Mouse (Mus musculus): ENCODE measurements around the gene Slamf9.

Gene Slamf9

DNA sequence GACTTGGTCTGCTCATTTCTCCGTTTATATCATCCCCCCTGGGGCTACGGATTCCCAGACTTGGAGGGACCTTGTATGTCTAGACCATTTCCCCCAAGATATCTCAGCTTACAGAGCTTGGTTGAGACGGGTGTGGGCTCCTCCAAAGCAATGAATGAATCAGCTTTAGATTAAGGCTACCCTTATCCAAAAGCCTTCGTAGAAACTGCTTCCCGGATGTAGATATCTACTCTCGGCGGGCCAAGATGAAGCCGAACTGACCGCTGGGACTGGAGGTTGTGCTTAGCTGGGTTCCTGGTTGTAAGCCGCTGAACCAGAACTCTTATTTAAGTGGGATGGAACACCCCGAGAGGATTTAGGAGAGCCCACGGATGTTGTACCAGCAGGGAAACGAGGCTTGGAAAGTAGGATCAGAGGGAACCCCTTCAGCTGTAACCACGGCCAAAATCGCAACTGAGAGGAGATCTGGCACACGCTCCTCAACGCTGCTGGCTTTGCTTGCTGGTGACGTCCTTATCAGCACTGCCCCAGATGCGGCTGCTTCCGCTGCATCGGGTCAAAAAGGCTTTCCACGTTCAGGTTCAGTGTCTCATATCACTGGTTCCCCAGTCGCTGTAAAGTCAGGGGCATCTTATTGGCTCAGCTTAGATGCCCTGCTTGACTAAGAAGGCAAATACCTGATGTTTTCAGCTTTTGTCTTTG, 51.4 kb downstream of the Slamf9 start:
- in situ Hi-C loops (cut with MboI; ENCODE audit: unreplicated experiment in 2 of 2): loop anchor here (5.0 kb wide), 3 partner anchors 34 to 106 kb away; partner anchors contain the start of gene Dusp23 (in 2 of the 2)

DNA sequence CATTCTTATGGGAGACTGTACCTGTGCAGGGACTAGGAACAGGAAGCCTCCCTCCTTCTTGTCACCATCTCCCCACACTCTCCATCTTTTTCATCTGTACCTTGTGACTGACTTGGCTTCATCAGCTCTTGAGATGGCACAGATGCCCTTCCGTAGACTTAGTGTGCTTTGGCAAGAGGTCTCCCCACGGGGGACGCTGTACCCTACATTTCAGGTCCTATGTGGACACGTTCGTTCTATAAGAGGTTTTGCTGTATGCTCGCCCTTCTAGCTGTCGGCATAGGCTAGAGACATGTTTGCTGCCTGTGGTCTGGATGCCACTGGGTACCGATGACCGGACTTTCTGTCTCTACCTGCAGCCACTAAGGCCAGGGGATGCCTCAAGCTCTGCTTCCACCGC, 52.3 kb downstream of the Slamf9 start:
- in situ Hi-C loops (cut with MboI; ENCODE audit: unreplicated experiment in 2 of 2): loop anchor here (5.0 kb wide), 3 partner anchors 35 to 105 kb away; partner anchors contain the start of gene Dusp23 (in 2 of the 2)

Measured in v-Abl transformed pro-B cells (cell line).